Mouse (Mus musculus) MEL (cell line): ENCODE measurements around the gene Gm10073. TPM values are rescaled to one million over a fixed set of nuclear protein-coding genes. Genes with fewer than 3 reads are reported as not detected.

ENCODE experiments used
- DNase-seq: peaks from one replicate; pipeline ENCODE4 v3.0.0; 2011; ENCODE audit warnings: low read depth, low spot score
- H3K27ac ChIP-seq: 2 replicates; pipeline ENCODE4 v1.5.1; 2012; ENCODE audit warnings: low read depth, mild to moderate bottlenecking, control low read depth, low read length, moderate library complexity; ENCODE audit not compliant: control insufficient read depth
- H3K27me3 ChIP-seq, 2 experiments: fragments of 150-350 bp in 1 of 2; sonication (generic) in 1 of 2; 2 replicates each; pipeline ENCODE4 v1.6.1; 2012; ENCODE audit warnings: low read length in 2 of 2, mild to moderate bottlenecking in 2 of 2, improper control_type of control experiment in 1 of 2, moderate library complexity in 1 of 2; ENCODE audit not compliant: insufficient read depth in 2 of 2, control insufficient read depth in 1 of 2
- H3K36me3 ChIP-seq, 2 experiments: 2 replicates each; pipeline ENCODE4 v1.6.1; 2012 to 2014; ENCODE audit warnings: low read length in 2 of 2, improper control_type of control experiment in 1 of 2, inconsistent platforms in 1 of 2, mild to moderate bottlenecking in 1 of 2; ENCODE audit not compliant: insufficient read depth in 2 of 2, control insufficient read depth in 1 of 2
- H3K4me1 ChIP-seq, 2 experiments: fragments of 150-350 bp in 1 of 2; sonication (generic) in 1 of 2; 2 replicates each; pipeline ENCODE4 v1.6.1; 2012; ENCODE audit warnings: low read length in 2 of 2, improper control_type of control experiment in 1 of 2, mild to moderate bottlenecking in 1 of 2; ENCODE audit not compliant: insufficient read depth in 2 of 2, control insufficient read depth in 1 of 2
- H3K4me3 ChIP-seq, 2 experiments: fragments of 150-350 bp in 1 of 2; sonication (generic) in 1 of 2; 2 replicates each; pipeline ENCODE4 v1.5.1; 2012; ENCODE audit warnings: low read depth in 2 of 2, low read length in 2 of 2, mild to moderate bottlenecking in 2 of 2, moderate library complexity in 2 of 2, control low read depth in 1 of 2, improper control_type of control experiment in 1 of 2; ENCODE audit not compliant: control insufficient read depth in 1 of 2, insufficient read depth in 1 of 2
- H3K79me2 ChIP-seq: 2 replicates; pipeline ENCODE4 v1.6.1; 2012; ENCODE audit warnings: mild to moderate bottlenecking, low read length, moderate library complexity; ENCODE audit not compliant: control insufficient read depth, poor library complexity, insufficient read depth
- H3K9ac ChIP-seq: 2 replicates; pipeline ENCODE4 v1.6.1; 2012; ENCODE audit warnings: low read depth, mild to moderate bottlenecking, control low read depth, low read length, moderate library complexity; ENCODE audit not compliant: control insufficient read depth, poor library complexity, severe bottlenecking
- H3K9me3 ChIP-seq: fragments of 150-350 bp; sonication (generic); replicated peaks from 2 replicates; pipeline ENCODE4 v1.6.1; 2012; ENCODE audit warnings: mild to moderate bottlenecking, low read length, improper control_type of control experiment, moderate library complexity; ENCODE audit not compliant: insufficient read depth
- CHD1 ChIP-seq: IDR thresholded peaks from 2 replicates; pipeline ENCODE4 v1.6.1; 2012; ENCODE audit warnings: low read depth, mild to moderate bottlenecking, inconsistent platforms, low read length, improper control_type of control experiment
- CHD2 ChIP-seq: IDR thresholded peaks from 2 replicates; pipeline ENCODE4 v1.6.1; 2011; ENCODE audit warnings: low read length, improper control_type of control experiment
- CTCF ChIP-seq, 3 experiments: IDR thresholded peaks in 2 of 3; conservative IDR thresholded peaks in 1 of 3; 2 replicates each; pipeline ENCODE4 v1.5.1; 2011 to 2012; ENCODE audit warnings: low read length in 3 of 3, low read depth in 2 of 3, mild to moderate bottlenecking in 2 of 3, improper control_type of control experiment in 1 of 3, inconsistent platforms in 1 of 3, mixed read lengths in 1 of 3, moderate library complexity in 1 of 3; ENCODE audit not compliant: control insufficient read depth in 1 of 3, insufficient read depth in 1 of 3, poor library complexity in 1 of 3, severe bottlenecking in 1 of 3
- E2F4 ChIP-seq: IDR thresholded peaks from 2 replicates; pipeline ENCODE4 v1.6.1; 2011; ENCODE audit warnings: low read depth, low read length, improper control_type of control experiment, borderline replicate concordance
- ELF1 ChIP-seq: IDR thresholded peaks from 2 replicates; pipeline ENCODE4 v1.6.1; 2014; ENCODE audit warnings: low read depth, mild to moderate bottlenecking, inconsistent platforms, low read length, improper control_type of control experiment, moderate library complexity
- ETS1 ChIP-seq: IDR thresholded peaks from 2 replicates; pipeline ENCODE4 v1.6.1; 2012; ENCODE audit warnings: low read depth, mild to moderate bottlenecking, inconsistent platforms, low read length, improper control_type of control experiment, moderate library complexity
- GATA1 ChIP-seq: IDR thresholded peaks from 2 replicates; pipeline ENCODE4 v1.6.1; 2011; ENCODE audit warnings: low read depth, low read length, improper control_type of control experiment
- HCFC1 ChIP-seq: IDR thresholded peaks from 2 replicates; pipeline ENCODE4 v1.6.1; 2012; ENCODE audit warnings: low read depth, mild to moderate bottlenecking, inconsistent platforms, low read length, improper control_type of control experiment, moderate library complexity
- KAT2A ChIP-seq: conservative IDR thresholded peaks from 2 replicates; pipeline ENCODE4 v1.6.1; 2012; ENCODE audit warnings: low read depth, low read length, improper control_type of control experiment, inconsistent platforms
- MAX ChIP-seq: IDR thresholded peaks from 2 replicates; pipeline ENCODE4 v1.6.1; 2011; ENCODE audit warnings: low read length, improper control_type of control experiment
- MXI1 ChIP-seq: IDR thresholded peaks from 2 replicates; pipeline ENCODE4 v1.6.1; 2011; ENCODE audit warnings: mild to moderate bottlenecking, low read depth, low read length, improper control_type of control experiment
- MYB ChIP-seq: IDR thresholded peaks from 2 replicates; pipeline ENCODE4 v1.6.1; 2011; ENCODE audit warnings: mild to moderate bottlenecking, low read depth, low read length, improper control_type of control experiment
- MYC ChIP-seq: IDR thresholded peaks from 2 replicates; pipeline ENCODE4 v1.6.1; 2011; ENCODE audit warnings: low read depth, mild to moderate bottlenecking, low read length, improper control_type of control experiment, moderate library complexity
- NELFE ChIP-seq: IDR thresholded peaks from 2 replicates; pipeline ENCODE4 v1.6.1; 2011; ENCODE audit warnings: low read depth, low read length, improper control_type of control experiment
- POLR2A ChIP-seq, 2 experiments: IDR thresholded peaks; 2 replicates each; pipeline ENCODE4 v1.6.1; 2011 to 2012; ENCODE audit warnings: low read length in 2 of 2, mild to moderate bottlenecking in 2 of 2, control low read depth in 1 of 2, improper control_type of control experiment in 1 of 2, low read depth in 1 of 2, moderate library complexity in 1 of 2; ENCODE audit not compliant: control insufficient read depth in 1 of 2, insufficient read depth in 1 of 2, poor library complexity in 1 of 2
- POLR2AphosphoS2 ChIP-seq: IDR thresholded peaks from 2 replicates; pipeline ENCODE4 v1.6.1; 2011; ENCODE audit warnings: low read length, improper control_type of control experiment
- RAD21 ChIP-seq: IDR thresholded peaks from 2 replicates; pipeline ENCODE4 v1.6.1; 2011; ENCODE audit warnings: mild to moderate bottlenecking, low read depth, low read length, improper control_type of control experiment
- RCOR1 ChIP-seq: IDR thresholded peaks from 2 replicates; pipeline ENCODE4 v1.6.1; 2012; ENCODE audit warnings: low read depth, mild to moderate bottlenecking, inconsistent platforms, low read length, improper control_type of control experiment
- SIN3A ChIP-seq: IDR thresholded peaks from 2 replicates; pipeline ENCODE4 v1.6.1; 2012; ENCODE audit warnings: low read length, improper control_type of control experiment, inconsistent platforms
- TCF12 ChIP-seq: IDR thresholded peaks from 2 replicates; pipeline ENCODE4 v1.6.1; 2014; ENCODE audit warnings: low read depth, mild to moderate bottlenecking, inconsistent platforms, low read length, improper control_type of control experiment, moderate library complexity
- UBTF ChIP-seq: IDR thresholded peaks from 2 replicates; pipeline ENCODE4 v1.6.1; 2012; ENCODE audit warnings: low read depth, mild to moderate bottlenecking, inconsistent platforms, low read length, improper control_type of control experiment, moderate library complexity, borderline replicate concordance; ENCODE audit not compliant: insufficient read depth
- USF1 ChIP-seq: IDR thresholded peaks from 2 replicates; pipeline ENCODE4 v1.6.1; 2014; ENCODE audit warnings: low read depth, mild to moderate bottlenecking, inconsistent platforms, low read length, improper control_type of control experiment, moderate library complexity
- ZC3H11A ChIP-seq: IDR thresholded peaks from 2 replicates; pipeline ENCODE4 v1.6.1; 2012; ENCODE audit warnings: low read depth, mild to moderate bottlenecking, inconsistent platforms, low read length, improper control_type of control experiment
- ZKSCAN1 ChIP-seq: IDR thresholded peaks from 2 replicates; pipeline ENCODE4 v1.6.1; 2012; ENCODE audit warnings: low read depth, mild to moderate bottlenecking, inconsistent platforms, low read length, improper control_type of control experiment, moderate library complexity
- ZMIZ1 ChIP-seq: IDR thresholded peaks from 2 replicates; pipeline ENCODE4 v1.6.1; 2012; ENCODE audit warnings: low read depth, mild to moderate bottlenecking, inconsistent platforms, low read length, improper control_type of control experiment, moderate library complexity
- ZNF384 ChIP-seq: IDR thresholded peaks from 2 replicates; pipeline ENCODE4 v1.6.1; 2012; ENCODE audit warnings: low read depth, mild to moderate bottlenecking, inconsistent platforms, low read length, improper control_type of control experiment
- polyA plus RNA-seq, 2 experiments: library from polyadenylated mRNA; stranded (reverse) in 1 of 2; unstranded in 1 of 2; fragments of >175 nt in 1 of 2; fragments of >200 nt in 1 of 2; gene quantifications; 2 replicates each; pipeline versions ENCODE4 v1.2.1 to v1.2.4; 2012; ENCODE audit warnings: low replicate concordance in 2 of 2, low read depth in 1 of 2; ENCODE audit not compliant: insufficient read length in 2 of 2, insufficient read depth in 1 of 2, missing spikeins in 1 of 2
- total RNA-seq: library from RNA; depleted of rRNA; stranded (reverse); fragments of 300-350 nt; gene quantifications from 2 replicates; pipeline ENCODE4 v1.2.3, GENCODE M21; 2012

Gene Gm10073
- total and polyA plus RNA-seq, 3 experiments, result 71.2 to 188 TPM; not detected in 1

DNA sequence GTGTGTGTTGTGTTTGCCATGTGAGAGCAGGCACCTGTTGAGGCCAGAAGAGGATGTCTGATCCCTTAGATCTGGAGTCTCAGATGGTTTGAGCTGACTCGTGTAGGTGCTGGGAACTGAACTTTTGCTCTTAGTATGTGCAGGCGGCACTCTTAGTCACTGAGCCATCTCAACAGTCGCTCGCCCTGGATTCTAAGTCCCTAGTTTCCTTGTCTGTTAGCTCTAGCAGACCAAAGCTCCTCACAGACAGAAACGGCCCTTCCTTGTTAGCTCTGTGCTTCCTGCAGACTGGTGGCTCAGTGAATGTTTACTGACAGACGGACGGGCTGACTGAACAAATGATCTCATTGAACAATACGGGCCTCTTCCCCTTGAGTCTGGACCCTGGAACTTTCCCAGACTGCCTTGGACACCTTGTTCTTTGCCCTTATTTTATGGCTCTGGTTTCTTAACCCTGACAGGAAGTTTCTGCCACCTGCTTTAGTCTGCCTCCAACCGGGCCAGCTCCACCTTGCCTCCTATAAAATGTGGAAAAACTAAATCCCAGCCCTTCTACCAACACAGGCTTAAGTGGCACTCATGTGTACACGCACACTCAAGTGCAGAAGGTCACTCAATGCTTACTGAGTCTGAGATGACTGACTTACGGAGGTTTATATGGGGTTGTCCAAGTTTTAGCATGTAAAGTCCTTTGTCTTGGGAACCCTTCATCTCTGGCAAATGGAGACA, 11.8 kb upstream of the Gm10073 start:
- Histone ChIP-seq H3K9ac (no peak overlapping the region), H3K4me3 (no peak overlapping the region), H3K27ac (no peak overlapping the region), H3K79me2 (no peaks in the 10 kb centered on the region), H3K27me3 (peaks cover 3 to 5% of the 10 kb centered on the region in 2 experiments), H3K36me3 (no peaks in the 10 kb centered on the region), H3K9me3 (no peaks in the 10 kb centered on the region), H3K4me1 (no peaks in the 10 kb centered on the region)
- no peak for DNase-seq
- TF ChIP-seq RAD21, result no peak
- TF ChIP-seq ZMIZ1, result no peak
- no peak for TF ChIP-seq TCF12
- TF ChIP-seq ZKSCAN1, result no peak
- TF ChIP-seq CHD1, result no peak
- no peak for TF ChIP-seq KAT2A
- TF ChIP-seq NELFE, result no peak
- no peak for TF ChIP-seq POLR2A (IDR thresholded peaks at IDR 0.05; ENCODE audit: control insufficient read depth in 1 of 2, insufficient read depth in 1 of 2, low read depth in 1 of 2, low read length in 2 of 2, poor library complexity in 1 of 2)
- TF ChIP-seq GATA1, result no peak
- no peak for TF ChIP-seq HCFC1
- no peak for TF ChIP-seq E2F4
- TF ChIP-seq CHD2, result no peak
- TF ChIP-seq ELF1, result no peak
- TF ChIP-seq UBTF, result no peak
- no peak for TF ChIP-seq MYC
- no peak for TF ChIP-seq MXI1
- no peak for TF ChIP-seq ZNF384

DNA sequence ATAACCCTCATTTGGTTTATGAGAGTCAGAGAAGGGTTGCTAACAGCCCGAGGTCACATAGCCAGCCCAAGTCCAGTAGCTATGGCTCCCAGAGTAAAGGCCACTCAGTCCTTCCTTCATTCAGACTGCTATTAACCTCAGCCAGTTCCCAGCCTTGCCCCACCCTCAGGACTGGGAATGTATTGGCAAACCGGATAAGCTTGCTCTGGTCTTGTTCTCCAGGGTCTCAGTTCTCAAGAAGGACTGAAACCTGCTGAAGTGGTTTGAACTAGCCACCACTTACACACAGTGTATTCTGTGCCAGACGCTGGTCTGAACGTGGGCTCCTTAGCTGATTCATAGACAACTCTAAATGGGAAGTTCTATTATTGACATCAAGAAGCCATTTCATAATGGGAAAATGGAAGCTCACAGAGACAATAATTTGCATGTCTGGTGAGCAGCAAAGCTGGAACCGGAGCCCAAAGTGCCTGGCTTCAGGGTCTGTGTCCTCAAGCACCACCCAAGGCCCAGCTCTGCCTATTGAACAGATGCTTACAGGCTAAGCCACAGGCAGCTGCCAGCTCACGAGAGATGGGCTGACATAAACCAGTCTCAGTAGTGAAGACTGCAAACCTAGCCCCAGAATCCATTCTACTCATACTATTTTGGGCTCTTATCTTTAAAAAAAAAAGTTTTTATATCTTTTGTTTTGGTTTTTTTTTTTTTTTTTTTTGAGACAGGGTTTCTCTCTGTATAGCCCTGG, 8.3 kb upstream of the Gm10073 start:
- peaks cover 0 to 9% of the 10 kb centered on the region in 2 experiments; a peak in 3 of 4 replicates for H3K4me1 ChIP-seq
- no peak overlapping the region for H3K27ac ChIP-seq
- H3K4me3 ChIP-seq, result no peak overlapping the region
- H3K27me3 ChIP-seq, result peaks cover 5 to 7% of the 10 kb centered on the region in 2 experiments
- no peak overlapping the region for H3K9ac ChIP-seq
- H3K36me3 ChIP-seq, result no peaks in the 10 kb centered on the region; a peak in 1 of 4 replicates
- H3K79me2 ChIP-seq, result no peaks in the 10 kb centered on the region
- DNase-seq, result no peak
- no peaks in the 10 kb centered on the region for H3K9me3 ChIP-seq
- TF ChIP-seq ELF1 (no peak), ZKSCAN1 (no peak), RCOR1 (no peak), MAX (no peak), ZC3H11A (no peak), CTCF (IDR thresholded peaks at IDR 0.05 in 2 of 3, conservative IDR thresholded peaks at IDR 0.05 in 1 of 3; ENCODE audit: control insufficient read depth in 1 of 3, insufficient read depth in 1 of 3, low read depth in 2 of 3, low read length in 3 of 3, poor library complexity in 1 of 3, severe bottlenecking in 1 of 3) (no peak), ZMIZ1 (no peak), RAD21 (no peak), NELFE (no peak), POLR2AphosphoS2 (no peak), MYB (no peak), POLR2A (IDR thresholded peaks at IDR 0.05; ENCODE audit: control insufficient read depth in 1 of 2, insufficient read depth in 1 of 2, low read depth in 1 of 2, low read length in 2 of 2, poor library complexity in 1 of 2) (no peak), UBTF (no peak), SIN3A (no peak), ZNF384 (no peak), ETS1 (no peak), USF1 (no peak)
- TF ChIP-seq, all 39 proteins: peak for 0
